Mouse (Mus musculus) left cerebral cortex, postnatal 36 days (tissue): ENCODE data around the gene Tssk1. TPM values are rescaled to one million over a fixed set of nuclear protein-coding genes. Genes with fewer than 3 reads are reported as not detected.

Experiments
- DNase-seq, 2 experiments: peaks; one replicate each; pipeline ENCODE4 v3.0.0; 2021 to 2022; ENCODE audit warnings: low spot score in 2 of 2, mixed read lengths in 1 of 2
- intact Hi-C: fragments of 180-260 bp; cut with DNase I; formaldehyde crosslinking; loops from one replicate; pipeline ENCODE4 v1.15.1; 2025
- total RNA-seq, 2 experiments: library from RNA; stranded (reverse); gene quantifications; 2 replicates each; pipeline ENCODE4 v1.2.3; 2021

Gene Tssk1
- total RNA-seq = not detected

DNA sequence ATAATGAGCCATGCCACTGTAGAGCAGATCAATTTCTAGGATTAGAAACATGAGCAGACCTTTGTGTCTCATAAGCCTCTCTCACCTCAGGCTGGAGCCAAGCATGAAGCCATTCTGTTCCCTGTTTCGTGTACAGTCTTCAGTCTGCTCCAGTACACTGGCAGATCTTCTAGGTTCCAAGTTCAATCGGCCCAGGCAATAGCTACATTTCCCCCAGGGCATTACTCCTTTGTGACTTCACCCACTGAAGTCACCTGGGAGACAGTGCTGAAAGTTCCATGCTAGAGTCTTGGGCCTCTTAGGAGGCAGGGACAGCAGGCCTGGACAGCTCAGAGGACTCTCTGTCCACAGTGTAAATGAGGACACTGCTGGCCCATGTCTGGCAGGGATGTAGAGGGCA, at the start of gene Tssk1:
Gene Tssk1, plus strand, starts transcription at position 301 of the 400 bp plus-strand sequence.
- intact Hi-C loops = no loop called here
- no peak for DNase-seq

DNA sequence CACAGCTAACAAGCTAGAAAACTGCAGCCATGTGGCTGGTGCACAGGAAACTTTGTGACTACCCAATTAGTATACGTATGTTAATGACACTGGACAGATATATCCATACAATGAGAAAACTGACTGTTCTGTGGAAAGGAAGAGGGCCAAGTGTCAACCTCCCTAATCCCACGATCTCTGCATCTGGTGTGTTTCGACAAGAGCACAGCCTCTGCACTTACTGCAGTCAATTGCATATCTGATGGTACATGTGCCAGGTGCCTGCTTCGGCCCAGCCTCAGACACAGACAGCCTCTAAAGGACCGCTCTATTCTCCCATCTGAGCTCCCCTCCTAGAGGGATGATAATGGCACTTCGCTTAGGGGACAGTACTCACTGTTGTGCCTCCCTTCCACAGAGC, 45.6 kb upstream of the Tssk1 start:
- DNase-seq = no peak
- intact Hi-C loops = no loop called here

DNA sequence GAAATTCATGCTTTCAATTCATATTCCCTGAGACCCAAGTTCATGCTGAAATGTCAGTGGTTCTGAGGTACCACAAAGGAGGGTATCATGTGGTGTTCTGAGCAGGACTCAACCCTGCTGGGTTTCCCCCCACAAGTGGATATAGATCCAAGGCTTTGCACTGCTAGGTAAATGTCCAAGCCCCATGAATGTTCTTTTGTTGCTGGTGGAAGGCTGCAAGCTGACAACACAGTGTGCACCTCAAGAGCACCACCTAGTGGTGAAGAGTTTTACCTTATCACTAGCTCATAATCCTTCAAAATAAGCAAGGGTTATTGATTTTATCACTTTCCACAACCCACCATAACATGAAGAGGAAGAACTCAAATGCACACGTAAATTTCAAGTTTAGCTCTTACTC, 45.1 kb upstream of the Tssk1 start:
- no peak for DNase-seq
- intact Hi-C loops = no loop called here

DNA sequence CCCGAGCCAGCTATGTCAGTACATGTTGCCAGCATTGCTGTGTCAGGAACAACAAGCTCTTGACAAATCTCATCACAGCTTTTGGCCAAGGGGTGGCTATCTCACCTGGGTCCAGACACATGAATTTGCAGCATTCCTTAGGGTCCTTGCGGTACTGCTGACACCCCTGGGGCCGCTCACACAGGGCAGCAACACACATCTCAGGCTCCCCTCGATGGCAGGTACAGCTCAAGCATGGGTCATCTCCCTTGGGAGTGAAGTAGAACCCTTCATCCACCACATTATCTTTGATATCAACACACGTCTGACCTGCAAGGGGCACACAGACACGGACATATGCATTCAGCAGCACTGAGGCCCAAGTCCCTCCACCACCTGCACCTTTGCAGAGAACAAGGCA, 44.5 kb upstream of the Tssk1 start:
- no peak for DNase-seq
- intact Hi-C loops = no loop called here

DNA sequence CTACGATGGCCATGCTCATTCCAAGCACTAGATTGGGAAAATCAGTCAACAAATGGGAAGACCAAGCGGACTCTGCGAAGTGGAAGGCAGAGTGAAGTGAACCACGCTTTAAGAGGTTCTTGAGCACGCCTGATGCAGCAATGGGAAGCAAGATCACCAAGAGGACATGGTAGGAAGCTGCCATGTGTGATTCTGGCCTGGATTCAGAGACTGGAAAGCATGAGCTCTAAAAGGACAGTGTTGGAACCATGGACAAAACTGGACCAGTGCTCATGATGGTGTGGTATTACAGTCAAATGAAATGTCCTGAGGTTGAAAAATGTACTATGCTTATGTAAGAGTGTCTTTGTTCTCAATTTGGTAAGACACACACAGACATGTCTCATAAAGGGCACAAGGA, 42.7 kb upstream of the Tssk1 start:
- intact Hi-C loops = no loop called here
- DNase-seq = no peak

DNA sequence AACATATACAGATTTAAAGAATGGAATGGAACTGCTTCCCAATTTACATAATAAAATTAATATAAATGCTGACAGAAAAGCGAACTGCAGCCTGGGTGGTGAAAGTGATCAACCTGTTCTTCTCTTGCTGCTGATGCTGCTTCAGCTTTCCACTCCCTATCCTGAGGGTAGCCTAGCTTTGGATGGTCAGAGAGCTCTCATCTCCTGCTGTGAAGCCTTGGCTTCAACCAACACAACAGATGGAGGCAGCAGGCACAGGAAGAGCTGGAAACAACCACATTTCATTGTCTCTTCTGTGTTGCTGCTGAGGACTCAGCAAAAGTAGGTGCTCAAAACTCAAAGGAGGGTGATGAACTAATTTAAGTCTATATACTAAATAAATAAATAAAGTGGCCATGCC, 42.2 kb upstream of the Tssk1 start:
- DNase-seq = no peak
- intact Hi-C loops = no loop called here

DNA sequence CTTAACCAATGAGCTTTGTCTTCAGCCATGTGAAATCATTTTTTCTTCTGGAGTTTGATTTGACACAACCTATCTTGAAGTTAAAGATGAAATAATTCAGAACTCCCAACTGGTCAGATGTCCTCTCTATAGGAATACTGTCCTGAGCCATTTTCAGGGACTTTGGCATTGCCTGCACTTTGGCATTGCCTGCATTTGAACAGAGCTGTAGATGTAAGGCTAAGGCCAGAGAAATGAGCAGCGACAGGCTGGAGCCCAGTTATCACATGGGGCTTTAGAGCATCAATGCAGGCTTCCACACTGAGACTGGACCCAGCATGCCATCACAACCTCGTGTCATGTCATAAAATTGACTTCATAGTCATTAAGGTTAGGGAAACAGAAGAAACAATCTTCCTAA, 40.8 kb upstream of the Tssk1 start:
- DNase-seq = no peak
- intact Hi-C loops = no loop called here

DNA sequence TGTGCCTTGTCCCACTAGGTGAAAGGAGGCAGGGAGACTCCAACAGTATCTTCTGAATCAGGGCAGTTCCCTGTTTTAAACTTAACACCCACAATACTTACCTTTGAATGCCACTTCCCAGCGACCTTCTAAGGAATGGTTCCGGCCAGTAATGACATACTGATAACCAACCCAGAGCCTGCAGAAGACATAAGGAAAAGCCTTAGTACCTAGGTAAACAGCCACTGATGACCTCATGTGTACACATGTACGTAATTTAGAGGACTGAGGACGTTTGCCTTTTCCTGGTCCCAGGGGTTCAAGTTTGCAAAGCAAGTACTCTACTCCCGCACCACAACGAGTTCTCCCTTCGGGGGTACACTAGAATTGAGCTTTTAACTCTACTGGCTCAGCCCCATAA, 36.9 kb upstream of the Tssk1 start:
- DNase-seq = no peak
- intact Hi-C loops = no loop called here

DNA sequence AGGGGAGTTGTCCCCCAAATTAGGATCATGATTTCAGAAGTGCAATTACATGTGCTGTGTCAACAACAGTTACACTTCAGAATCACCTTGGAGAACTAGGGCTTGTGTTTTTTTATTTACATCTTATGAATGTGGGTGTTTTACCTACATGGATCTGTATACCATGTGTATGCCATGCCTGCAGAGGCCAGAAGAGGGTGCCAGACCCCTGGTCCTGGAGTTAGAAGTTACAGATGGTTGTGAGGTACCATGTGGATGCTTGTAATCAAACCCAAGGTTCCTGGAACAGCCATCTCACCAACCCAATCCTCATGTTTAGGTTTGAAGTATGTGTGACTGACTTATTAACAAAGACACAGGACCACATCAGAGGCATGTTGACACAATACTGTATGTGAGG, 35.4 kb upstream of the Tssk1 start:
- no peak for DNase-seq

DNA sequence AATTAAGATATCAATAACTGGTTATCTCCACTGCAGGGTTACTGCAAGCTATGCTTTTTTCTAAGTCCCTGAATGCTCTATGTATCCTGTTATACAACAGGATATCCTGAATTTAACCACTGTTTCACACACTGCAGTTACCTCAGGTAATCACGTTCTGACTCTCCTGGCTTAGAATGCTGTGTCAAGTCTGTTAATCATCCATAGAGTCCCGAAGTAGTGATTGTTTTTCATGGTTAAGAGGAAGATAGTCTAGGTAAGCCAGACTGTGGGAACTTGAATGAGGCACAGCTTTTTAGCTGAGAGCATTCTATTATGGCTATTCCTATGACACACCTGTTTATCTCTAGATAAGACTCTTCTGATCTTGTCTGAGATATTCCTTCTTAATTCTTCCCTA, 28.7 kb upstream of the Tssk1 start:
- intact Hi-C loops = no loop called here
- no peak for DNase-seq

More for the DNA sequence above, 35.4 kb upstream of the Tssk1 start:
- intact Hi-C loops = no loop called here

DNA sequence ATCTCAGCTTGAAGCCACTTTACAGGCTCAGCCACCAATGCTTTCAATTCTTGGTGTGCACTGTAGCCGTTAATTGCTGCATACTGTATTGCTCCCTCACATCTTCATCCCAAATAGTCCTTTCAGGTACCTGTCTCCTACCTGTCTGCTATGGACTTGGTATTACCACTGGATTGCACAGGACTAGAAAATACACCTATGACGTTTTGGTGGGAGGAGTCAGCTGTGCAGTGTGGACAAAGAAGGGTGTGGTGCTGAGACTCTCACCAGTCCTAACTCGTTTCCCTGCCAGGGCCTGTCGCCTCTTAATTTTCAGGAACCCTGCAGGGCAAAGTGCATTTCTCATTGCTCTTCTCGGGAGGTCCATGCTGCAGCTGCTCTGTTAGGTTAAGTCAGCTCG, 28.3 kb upstream of the Tssk1 start:
- intact Hi-C loops = no loop called here
- DNase-seq = no peak

DNA sequence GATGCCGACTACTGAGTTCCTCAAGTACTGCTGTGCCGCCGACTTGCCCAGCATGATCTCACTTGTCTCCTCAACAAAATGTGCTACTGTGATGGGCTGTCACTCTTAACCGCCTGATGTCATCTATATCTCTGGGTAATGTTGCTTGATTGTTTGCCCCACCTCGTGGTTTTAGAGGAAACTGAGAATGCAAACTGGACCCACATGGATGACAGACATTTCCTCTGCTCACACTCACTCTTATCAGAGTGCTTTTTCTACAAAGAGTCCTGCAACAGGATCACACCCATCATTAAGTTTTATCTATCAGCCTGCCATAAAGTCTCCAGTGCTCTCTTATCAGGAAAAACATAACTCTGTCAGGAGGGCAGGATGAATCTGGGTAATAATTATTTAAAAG, 22.8 kb upstream of the Tssk1 start:
- DNase-seq = no peak
- intact Hi-C loops = no loop called here

DNA sequence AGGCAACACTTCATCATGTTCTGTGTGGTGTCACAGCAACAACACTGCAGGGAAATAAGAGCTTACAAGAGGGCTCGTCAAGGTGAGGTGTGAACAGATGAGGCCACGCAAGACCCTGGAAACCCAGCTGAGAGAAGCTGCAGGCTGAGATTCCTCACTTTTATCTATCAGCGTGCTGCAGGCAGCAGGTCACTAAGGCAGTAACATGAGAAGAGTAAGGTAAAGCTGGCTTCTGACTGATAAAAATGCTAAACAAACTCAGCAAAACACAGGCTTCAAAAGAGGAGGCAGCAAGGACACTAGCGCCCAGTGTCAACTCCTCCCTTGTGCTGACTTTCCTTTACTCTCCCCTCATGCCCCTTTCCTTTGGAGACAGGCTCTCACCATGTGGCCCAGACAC, 21.0 kb upstream of the Tssk1 start:
- no peak for DNase-seq
- intact Hi-C loops = no loop called here

DNA sequence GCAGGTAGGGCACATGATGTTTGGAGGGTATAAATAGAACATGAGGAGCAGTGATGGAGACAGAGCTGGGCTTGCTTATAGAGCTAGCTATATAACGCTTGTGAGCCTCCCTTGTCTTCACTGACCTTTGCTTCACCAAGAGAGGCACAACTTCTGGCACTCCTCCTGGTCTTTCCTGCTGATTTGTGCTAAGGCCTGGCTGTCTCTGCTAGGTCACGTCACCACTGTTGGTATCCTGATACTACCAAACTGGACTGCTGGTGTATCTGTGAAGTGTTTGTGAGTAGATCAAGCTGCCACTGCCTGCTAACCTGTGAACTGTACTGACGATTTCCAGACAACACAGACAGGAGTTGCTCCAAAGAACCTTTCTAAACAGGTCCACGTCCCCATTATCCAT, 18.8 kb upstream of the Tssk1 start:
- intact Hi-C loops = no loop called here
- no peak for DNase-seq

DNA sequence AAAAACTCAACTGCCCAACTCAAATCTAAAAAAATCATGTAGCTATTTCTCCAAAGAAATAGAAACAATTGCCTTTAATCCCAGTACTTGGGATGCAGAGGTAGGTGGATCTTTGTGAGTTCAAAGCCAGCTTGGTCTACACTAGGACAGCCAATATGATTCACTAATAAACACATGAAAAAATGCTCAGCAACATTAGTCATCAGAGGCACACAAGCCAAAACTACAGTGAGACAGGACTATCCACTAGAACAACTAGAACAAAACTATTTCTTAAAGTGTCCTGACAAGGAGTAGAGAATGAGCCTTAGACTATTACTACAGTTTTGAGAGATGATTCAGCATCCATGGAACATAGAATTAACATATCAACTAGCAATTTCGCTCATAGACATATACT, 17.9 kb upstream of the Tssk1 start:
- DNase-seq = no peak
- intact Hi-C loops = no loop called here

DNA sequence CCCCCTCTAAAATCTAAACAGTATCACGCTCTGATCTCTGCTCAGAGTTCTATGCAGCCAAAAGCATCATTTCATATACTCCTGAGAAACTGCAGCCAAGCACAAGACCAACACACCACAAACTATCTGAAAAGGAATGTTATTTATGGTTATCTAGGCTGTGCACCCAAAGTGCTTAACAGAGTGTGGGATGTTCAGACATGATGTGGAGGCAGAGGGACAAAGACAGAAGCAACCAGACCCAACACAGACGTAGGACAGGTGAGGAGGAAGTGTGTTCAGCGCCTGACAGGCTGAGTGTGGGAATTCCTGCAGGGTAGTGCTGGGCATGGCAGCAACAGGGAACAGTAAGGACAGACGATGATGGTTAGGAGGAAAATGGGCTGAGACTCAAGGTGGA, 14.5 kb upstream of the Tssk1 start:
- peak; percentile 38 to 54 for DNase-seq
- intact Hi-C loops = no loop called here

DNA sequence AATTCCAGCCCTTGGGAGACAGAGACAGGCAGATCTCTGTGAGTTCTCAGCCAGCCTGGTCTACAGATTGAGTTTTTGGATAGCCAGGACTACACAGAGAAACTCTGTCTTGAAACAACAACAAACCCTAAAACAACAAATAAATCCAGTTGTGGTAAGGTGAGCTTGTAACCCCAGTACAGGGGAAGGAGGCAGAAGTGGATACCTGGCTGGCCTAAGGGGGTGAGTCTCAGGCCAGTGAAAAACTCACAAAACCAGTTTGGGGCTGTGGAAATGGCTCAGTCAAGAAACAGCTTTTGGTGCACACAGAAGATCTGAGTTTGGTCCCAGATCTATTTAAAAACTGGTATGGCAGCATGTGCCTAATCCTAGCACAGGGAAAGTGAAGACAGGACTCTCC, 11.8 kb upstream of the Tssk1 start:
- intact Hi-C loops = no loop called here
- DNase-seq = no peak

DNA sequence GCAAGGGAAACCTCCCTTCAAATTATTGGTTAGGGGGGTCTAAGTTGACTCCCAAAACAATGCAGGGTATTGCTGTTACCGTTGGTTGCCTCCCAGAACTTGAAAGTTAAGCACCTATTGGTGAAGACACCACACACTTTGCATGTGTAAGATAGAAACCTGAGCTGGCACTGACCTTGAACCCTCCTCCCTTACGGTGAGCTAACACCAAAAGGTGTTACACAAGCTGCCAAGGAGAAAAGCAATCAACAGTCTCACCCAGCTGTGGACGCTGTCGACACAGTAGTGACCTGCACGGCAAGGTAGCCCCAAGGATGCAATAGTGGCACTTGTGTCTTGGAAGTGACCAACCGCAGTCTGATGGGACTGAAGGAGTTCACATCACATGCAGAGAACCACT, 9.9 kb upstream of the Tssk1 start:
- intact Hi-C loops = no loop called here

DNA sequence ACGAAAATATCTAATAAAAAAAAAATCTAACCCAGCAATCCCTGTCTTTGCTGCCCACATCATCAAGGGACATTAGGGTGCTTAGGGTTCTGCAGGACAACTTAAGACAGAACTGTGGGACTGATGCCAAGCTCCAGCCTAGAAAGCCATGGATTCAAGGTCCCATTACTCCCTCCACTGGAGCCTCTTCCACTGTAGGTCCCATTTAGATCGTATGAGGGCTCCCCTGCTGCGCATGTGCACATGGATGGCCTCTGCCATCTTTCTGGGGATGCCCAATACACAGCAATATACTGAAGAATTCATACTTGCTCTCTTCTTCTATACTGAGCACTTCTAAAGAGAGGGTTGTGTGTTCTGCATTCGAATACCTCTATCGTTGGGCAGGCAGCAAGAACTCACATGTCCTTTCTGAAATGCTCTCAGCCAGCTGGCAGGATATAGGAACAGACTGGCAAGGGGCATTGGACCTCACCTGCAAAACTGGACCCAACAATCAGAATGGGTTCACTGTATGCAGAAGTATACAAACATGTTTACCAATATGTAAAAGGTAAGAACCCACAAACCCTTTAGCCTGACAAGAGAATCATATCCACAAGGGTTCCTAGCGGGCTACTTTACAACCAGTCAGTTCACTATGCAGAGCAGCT, 4.2 kb upstream of the Tssk1 start:
- intact Hi-C loops = no loop called here
- DNase-seq = no peak

More for the DNA sequence above, 9.9 kb upstream of the Tssk1 start:
- DNase-seq = no peak

DNA sequence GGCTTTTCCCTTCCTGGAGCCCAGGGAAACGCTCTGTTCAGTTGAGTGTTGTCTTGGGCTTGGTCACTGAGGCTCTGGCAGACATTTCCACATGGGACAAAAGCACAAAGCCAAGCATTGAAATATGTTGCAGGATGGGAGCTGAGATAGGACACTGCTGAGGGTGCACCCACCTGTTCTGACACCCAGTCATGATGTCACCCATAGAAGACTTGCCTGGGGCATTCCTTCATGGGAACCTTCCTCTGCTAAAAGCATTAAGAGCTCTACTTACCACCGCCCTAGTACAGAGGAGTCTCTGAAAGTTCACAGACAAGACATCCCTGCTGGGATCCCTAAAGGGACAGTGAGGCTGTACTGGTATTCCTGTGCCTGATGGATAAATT, 3.7 kb upstream of the Tssk1 start:
- DNase-seq = no peak
- intact Hi-C loops = no loop called here

DNA sequence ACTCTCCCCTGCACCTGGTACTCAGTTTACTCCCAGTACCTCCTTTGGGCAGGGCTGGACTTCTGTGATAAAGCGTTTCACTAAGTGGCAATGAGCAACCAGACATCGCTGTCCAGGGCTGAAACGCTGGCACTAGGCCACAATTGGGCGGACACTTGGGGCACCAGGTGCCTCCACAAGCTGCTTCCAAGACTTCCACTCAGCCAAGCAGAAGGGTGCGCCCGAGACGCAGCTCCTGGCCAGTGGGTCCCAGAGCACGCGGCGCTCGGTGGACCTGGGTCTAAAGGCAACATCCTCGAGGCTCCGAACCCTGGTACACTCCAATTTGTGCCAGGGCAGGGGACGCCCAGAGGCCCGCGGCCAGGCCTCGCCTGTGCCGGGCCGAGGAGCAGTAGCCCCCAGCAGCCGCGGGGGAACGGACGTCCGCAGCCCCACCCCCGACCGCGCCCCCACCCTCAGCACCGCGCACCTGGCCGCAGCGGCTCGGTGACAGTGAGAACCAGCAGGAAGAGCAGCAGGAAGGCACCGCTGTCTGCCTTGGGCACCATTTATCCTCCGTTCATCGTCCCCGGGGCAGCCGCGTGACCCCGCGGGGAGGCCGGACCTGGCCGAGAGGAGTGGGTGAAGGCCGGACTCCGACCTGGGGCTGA, 3.0 kb upstream of the Tssk1 start:
- intact Hi-C loops = no loop called here

DNA sequence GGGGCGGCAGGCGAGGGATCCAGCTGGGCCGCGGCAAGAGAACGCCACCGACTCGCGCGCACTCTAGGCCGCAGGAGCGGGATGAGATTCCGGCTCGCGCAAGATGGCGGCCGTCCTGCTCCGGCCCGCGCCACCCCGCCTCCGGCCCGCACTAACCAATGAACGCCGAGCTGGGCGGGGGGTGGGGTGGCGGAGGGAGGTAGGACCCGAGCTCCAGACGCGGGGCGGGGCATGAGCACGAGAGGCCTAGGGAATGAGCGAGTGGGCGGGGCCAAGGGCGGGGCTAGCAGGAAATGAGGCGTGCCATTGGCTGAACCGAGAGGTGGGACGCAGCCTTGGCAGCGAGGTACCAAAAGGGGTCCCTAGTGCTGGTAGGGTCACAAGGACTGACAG, 2.5 kb upstream of the Tssk1 start, which contains the start of gene Gm20518:
Gene Gm20518, minus strand, starts transcription at position 105 of the 393 bp plus-strand sequence.
- peak; percentile 96 to 98 for DNase-seq
- intact Hi-C loops = no loop called here

More for the DNA sequence above, 3.0 kb upstream of the Tssk1 start:
- DNase-seq = peak; percentile 54 to 55
